Mouse (Mus musculus) E14TG2a.4 (cell line): ENCODE results near the gene Abca7.

Source experiments
- CTCF ChIP-seq: conservative IDR thresholded peaks from 2 replicates; pipeline ENCODE4 v1.5.1; 2014; ENCODE audit warnings: low read length
- NANOG ChIP-seq: IDR thresholded peaks from 2 replicates; pipeline ENCODE4 v1.6.1; 2014; ENCODE audit warnings: borderline replicate concordance, low read length, mixed read lengths

DNA sequence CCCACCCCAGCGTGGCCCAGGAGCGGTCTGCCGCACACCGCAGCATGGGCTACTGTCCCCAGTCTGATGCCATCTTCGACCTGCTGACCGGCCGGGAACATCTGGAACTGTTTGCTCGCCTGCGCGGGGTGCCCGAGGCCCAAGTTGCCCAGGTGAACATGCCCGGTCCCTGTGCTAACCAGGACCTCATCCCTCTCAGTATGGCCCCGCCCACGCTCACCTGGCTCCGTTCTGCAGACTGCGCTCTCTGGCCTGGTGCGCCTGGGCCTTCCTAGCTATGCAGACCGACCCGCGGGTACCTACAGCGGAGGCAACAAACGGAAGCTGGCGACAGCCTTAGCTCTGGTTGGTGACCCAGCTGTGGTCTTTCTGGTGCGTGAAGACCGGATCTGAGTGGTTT lies 17.3 kb downstream of the Abca7 start:
- TF ChIP-seq CTCF (no peak), NANOG (no peak)
